Mouse (Mus musculus) mesoderm, embryonic 11.5 days (tissue): ENCODE measurements at regions not wholly inside any gene's neighbourhood (a gene's known extent, or its start where the extent isn't known, plus 50 kb on each side); places are given as distances from the start of the nearest gene placed in this dataset.
A peak's percentile ranks its signal among the peaks of the same experiment; 100 is the strongest.

Experiments used
- DNase-seq: peaks from one replicate; pipeline ENCODE4 v3.0.0-alpha.2; 2012; ENCODE audit warnings: low read depth, low spot score

DNA sequence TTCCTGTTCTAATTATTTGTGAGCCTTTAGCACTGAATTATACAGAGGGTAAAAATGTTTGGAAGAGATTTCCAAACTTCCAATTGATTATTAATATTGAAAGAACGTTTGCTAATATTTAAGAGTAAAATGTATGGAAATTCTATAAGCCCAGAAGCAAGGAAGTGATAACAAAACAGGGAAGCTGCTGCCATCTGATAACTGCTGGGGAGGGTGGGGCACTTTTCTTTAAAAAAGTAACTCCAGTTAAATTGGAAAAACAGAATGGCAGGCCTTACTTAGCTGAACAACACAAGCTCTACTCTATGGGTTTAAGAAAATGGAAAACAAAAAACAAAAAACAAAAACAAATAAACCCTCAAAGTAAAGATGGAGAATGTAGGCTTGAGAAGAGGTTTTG, 1327.7 kb downstream of the Hace1 start:
- no peak for DNase-seq

DNA sequence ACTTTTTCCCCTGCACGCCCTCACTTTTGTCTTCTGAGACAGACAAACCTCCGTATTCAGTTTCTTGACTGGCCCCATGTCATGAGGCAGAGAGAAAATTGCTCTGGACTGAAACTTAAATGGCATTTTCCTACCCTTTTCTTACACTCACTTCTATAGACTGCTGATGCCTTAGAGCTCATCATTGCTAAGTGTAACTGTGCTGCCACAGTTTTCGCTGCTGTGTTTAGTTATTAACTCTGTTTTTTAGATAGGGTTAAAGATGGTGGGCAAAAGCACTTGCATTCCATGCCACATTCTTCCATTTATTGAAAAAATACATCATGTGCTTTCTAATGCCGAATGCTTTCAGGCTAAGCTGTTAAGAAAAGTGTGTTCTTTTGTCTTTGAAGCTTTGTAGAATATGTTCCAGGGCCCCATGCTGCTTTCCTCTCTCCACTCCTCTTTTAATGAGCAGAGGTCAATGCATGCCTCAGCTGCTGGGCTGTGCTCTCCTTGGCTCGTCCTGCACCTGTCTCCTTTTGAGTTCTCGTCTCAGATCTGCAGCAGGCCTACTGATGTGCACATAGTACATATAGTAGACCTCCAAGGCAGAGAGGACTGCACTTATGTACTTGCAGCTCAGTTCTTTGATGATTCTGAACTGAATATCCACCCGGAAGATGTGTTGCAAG, 1345.0 kb downstream of the Hace1 start:
- no peak for DNase-seq

- no peak for DNase-seq
Measured at GRCm38 (mm10) chr10:46934311-46934710, 1356.7 kb downstream of the Hace1 start.

DNA sequence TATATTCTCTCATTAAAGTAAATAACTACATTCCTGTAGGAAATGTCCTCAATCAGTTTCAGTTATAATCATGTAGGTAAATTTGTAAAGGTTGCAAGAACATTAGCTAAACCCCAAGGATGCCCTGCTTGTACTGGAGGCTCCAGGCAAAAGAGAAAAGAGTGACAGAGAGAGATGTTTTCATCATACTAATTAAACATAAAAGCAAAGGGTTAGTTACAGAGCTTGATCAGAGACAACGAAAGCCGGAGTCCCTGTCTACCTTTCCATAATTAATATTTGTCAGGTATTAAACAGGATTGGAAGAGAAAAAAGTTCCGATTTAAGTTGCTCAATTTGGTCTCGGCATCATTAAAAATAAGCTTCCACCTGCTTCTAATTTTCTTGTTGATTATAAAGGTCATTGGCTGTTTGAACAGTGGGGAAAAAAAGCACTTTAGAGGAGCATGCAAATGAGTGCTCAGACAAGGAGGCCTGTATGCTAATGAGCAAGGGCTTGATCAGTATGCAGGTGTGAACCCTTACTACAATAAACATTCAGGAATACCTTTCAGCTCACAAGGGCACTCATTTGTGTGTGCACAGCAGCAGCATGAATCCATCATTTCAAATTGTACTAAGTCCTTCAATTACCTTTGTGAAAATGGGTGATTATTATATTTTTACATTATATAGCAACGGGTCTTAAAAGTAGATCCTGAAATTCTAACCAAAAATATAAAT, 1358.8 kb downstream of the Hace1 start:
- no peak for DNase-seq

DNA sequence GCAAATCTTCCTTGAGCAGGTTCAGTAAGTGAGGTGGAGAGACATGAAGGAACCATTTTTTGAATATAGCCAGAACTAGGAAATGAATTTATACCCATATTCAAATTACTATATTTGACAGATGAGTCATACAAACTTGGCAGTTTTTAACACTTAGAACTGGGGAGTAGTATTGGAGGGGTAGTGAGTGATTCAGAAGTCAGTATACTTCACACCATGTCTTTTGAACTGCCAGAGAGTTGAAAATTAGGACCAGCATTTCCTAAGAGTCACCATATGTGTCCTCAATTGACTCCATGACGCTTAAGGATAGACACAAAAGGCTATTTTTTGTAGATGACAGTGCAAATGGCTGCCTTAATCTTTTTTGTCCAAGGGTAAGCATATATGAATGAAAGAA, 1361.7 kb downstream of the Hace1 start:
- DNase-seq: no peak

GRCm38 (mm10) chr10:46939819-46940218, 1362.2 kb downstream of the Hace1 start:
- DNase-seq: peak; percentile 42

DNA sequence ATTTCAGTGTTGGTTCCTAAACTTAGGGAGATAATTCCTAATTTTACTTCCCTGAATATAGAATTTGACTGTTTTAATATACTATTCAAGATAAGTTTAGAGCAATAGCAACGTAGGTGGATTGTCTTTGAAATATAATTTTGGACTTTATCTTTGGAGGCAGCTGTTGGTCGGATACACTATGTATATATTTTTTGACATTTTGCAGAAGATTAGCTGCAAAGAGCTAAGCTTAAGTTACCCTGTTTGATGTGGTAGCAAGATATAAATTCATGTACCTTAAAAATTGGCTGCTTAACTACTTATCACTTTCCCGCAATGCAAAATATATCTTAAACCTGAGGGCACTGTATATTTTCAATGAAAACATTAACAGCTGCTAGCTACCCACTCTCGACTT, 1375.3 kb downstream of the Hace1 start:
- DNase-seq: no peak

DNA sequence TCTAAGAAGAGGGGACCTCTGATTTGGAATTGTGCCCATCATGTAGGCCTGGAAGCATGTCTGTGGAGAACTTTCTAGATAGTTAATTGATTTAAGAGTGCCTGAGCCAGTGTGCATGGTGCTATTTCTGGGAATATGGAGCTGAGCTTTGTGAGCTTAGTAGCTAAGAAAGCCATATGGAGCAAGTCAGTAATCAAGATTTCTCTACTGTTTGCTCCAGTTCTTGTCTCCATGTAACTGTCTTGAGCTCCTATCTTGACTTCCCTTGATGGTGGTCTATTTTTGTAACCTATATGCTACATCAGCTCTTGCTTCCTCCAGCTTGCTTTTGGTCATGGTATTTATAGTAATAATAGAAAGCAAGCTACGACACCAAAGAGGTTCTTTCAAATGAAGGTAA, 1377.1 kb downstream of the Hace1 start:
- no peak for DNase-seq

- no peak for DNase-seq
Measured at GRCm38 (mm10) chr10:46980410-46980809, 1402.8 kb downstream of the Hace1 start.

- DNase-seq: no peak
Measured at GRCm38 (mm10) chr10:46999701-47000100, 1422.1 kb downstream of the Hace1 start.

DNA sequence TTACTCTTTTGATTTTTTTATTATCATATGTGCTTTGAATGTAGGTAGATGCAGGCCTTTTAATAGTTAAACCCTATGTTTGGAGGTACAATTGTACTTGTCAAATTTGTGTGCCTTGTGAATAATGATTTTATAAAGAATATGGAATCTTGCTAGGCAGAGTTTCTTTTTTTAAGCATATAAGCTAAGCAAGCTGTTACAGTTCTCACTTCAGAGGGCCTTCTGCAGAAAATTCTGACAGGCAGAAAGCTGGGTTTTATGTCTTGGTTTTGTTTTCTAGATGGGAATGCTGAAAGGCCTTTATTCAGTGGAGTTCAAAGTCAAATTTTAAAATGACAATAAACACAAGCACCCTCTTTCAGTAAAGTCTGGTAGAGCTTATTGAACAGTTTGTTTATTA, 1451.1 kb downstream of the Hace1 start:
- no peak for DNase-seq

- no peak for DNase-seq
Measured at GRCm38 (mm10) chr10:47054672-47055071, 1477.0 kb downstream of the Hace1 start.

GRCm38 (mm10) chr10:47102551-47102950, 1524.9 kb downstream of the Hace1 start:
- no peak for DNase-seq
